Mouse (Mus musculus): ENCODE measurements around the gene Hist1h3e.

DNA sequence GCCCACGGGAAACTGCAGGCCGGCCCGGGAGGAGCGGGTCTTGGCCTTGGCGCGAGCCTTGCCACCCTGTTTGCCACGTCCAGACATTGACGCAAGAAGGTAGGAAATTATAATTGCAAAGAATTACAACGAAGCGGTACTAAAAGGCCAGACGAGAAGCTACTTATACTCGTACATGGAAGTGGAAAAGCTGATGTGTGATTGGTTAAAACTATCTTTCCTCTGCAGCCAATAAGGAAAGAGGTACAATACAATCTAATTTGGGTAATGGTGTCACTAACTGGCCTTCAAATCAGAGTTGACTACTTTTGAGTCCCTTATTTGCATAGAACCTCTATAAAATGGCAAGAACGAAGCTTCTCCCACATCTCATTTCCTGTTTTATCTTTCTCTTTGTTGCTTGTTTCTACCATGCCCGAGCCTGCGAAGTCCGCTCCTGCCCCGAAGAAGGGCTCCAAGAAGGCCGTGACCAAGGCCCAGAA is 8.9 kb upstream of the Hist1h3e start, which contains the start of the genes Hist1h2ae and Hist1h2bg:
- TF ChIP-seq GATA1 (IDR thresholded peaks at IDR 0.05; ENCODE audit: low read length) (no peak), TAL1 (IDR thresholded peaks at IDR 0.05; ENCODE audit: low read length) (no peak)
